Mouse (Mus musculus): ENCODE results near the gene Acvr1.

Acvr1 gene

GRCm38 (mm10) chr2:58379475-58379874 is 187.5 kb downstream of the Acvr1 start:
- DNase-seq, result no peak

- no peak for DNase-seq
Observed at GRCm38 (mm10) chr2:58377417-58378130, 189.4 kb downstream of the Acvr1 start.

GRCm38 (mm10) chr2:58366196-58366595 is 200.8 kb downstream of the Acvr1 start:
- DNase-seq, result no peak

GRCm38 (mm10) chr2:58361361-58362046 is 205.5 kb downstream of the Acvr1 start:
- no peak for DNase-seq

- DNase-seq, result no peak
Observed at GRCm38 (mm10) chr2:58358132-58358460, 208.9 kb downstream of the Acvr1 start.

GRCm38 (mm10) chr2:58357414-58358131 is 209.4 kb downstream of the Acvr1 start, which contains the start of gene Acvr1c:
Gene Acvr1c, minus strand, starts transcription at chr2:58357895.
- DNase-seq, result peak; percentile 42 to 65

- DNase-seq, result peak in 1 of 2 experiments; percentile 3
Observed at GRCm38 (mm10) chr2:58357068-58357413, 209.9 kb downstream of the Acvr1 start.

GRCm38 (mm10) chr2:58354389-58354788 is 212.6 kb downstream of the Acvr1 start:
- no peak for DNase-seq

- DNase-seq, result no peak
Observed at GRCm38 (mm10) chr2:58352846-58353245, 214.1 kb downstream of the Acvr1 start.

GRCm38 (mm10) chr2:58350657-58351056 is 216.3 kb downstream of the Acvr1 start:
- no peak for DNase-seq

Data from lung, adult 18-20 months (tissue).